Mouse (Mus musculus): ENCODE data around the gene Myo16. TPM values are rescaled to one million over a fixed set of nuclear protein-coding genes. Genes with fewer than 3 reads are reported as not detected.
A peak's percentile ranks its signal among the peaks of the same experiment; 100 is the strongest.

Gene Myo16
- 2.8 and 3.4 TPM in 2 replicates for polyA plus RNA-seq (2016; fragmentation: Nextera tagmentation; extraction: Ambion mirVana)

GRCm38 (mm10) chr8:10153611-10154438 lies at the start of gene Myo16:
Gene Myo16 (plus strand): TSS chr8:10153911.
- WGBS, result under 1% methylated on average over 61 of the region's 61 CpGs
- ATAC-seq (ENCODE audit: low FRiP score, low read depth), result peak; percentile 94
- Histone ChIP-seq H3K36me3 (no peaks in the 10 kb centered on the region), H3K27ac (no peak within 1 kb of the TSS), H3K4me3 (peak within 1 kb of the TSS; percentile 63), H3K9me3 (no peaks in the 10 kb centered on the region), H3K4me2 (replicated peaks) (peak within 1 kb of the TSS; percentile 79), H3K4me1 (peaks cover 5% of the 10 kb centered on the region), H3K27me3 (replicated peaks) (peaks cover 20% of the 10 kb centered on the region), H3K9ac (peak within 1 kb of the TSS; percentile 72)

DNA sequence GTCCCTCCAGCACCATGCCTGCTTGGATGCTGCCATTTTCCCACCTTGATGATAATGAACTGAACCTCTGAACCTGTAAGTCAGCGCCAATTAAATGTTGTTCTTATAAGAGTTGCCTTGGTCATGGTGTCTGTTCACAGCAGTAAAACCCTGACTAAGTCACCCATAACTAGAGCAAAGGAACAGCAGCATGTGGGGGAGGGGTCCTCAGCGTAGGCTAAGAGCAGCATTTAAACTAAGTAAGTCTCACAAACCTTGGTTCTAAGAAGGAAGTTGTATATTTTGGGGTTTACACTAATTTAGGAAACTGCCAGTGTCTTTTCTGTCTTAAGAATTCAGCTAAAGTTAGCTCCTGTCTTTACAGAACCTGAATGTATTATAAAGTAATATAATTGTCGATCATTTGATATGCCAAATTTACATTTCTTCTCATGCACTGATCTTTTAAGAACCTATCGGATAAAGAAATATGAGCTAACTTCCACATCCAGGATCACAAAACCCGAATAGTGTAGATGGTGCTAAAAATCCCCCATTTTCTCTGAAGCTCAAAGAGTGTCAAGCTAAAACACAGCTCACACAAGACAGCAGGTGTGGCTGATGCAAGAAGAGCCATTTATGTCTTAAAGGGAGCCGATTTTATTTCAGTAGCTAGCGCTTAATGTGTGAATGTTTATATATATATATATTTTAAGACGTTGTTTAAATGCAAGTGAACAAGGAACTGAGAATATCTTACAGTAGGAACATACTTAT lies 45.0 kb upstream of the Myo16 start:
- H3K36me3 ChIP-seq, result no peaks in the 10 kb centered on the region
- no peak overlapping the region for H3K9ac ChIP-seq
- H3K27me3 ChIP-seq (replicated peaks), result no peaks in the 10 kb centered on the region
- H3K27ac ChIP-seq, result no peak overlapping the region
- H3K4me2 ChIP-seq (replicated peaks), result no peak overlapping the region
- no peak overlapping the region for H3K4me3 ChIP-seq
- WGBS, result 89% methylated on average over 8 of the region's 8 CpGs
- no peaks in the 10 kb centered on the region for H3K4me1 ChIP-seq
- H3K9me3 ChIP-seq, result no peaks in the 10 kb centered on the region
- no peak for ATAC-seq (ENCODE audit: low FRiP score, low read depth)

- H3K27me3 ChIP-seq (replicated peaks), result no peaks in the 10 kb centered on the region
- no peaks in the 10 kb centered on the region for H3K36me3 ChIP-seq
- no peaks in the 10 kb centered on the region for H3K9me3 ChIP-seq
- ATAC-seq (ENCODE audit: low FRiP score, low read depth), result no peak
- no peak overlapping the region for H3K4me3 ChIP-seq
- H3K4me1 ChIP-seq, result no peaks in the 10 kb centered on the region
- H3K9ac ChIP-seq, result no peak overlapping the region
- H3K4me2 ChIP-seq (replicated peaks), result no peak overlapping the region
- 73% methylated on average over 5 of the region's 5 CpGs for WGBS
- no peak overlapping the region for H3K27ac ChIP-seq
Measured at GRCm38 (mm10) chr8:10122749-10123148, 31.0 kb upstream of the Myo16 start.

DNA sequence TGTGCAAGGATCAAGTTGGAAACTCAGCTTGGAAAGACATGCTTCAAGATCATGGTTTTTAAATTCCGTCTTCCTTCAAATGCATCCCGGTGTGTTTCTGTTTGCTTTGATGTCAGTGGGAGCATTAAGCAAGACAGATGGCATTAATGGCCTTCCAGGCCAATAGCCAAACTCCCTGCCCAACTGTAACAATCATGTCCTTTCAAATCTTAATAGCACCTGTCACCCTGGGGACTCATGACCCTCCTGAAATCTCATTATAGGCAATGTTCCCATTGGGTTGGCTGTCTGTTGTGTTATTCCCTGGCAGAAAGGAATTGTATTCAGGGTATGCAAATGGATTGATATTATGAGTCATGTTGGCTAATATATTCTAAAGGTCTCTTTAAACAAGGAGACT lies 30.3 kb upstream of the Myo16 start:
- Histone ChIP-seq H3K9me3 (no peaks in the 10 kb centered on the region), H3K27ac (no peak overlapping the region), H3K9ac (no peak overlapping the region), H3K4me3 (no peak overlapping the region), H3K4me2 (replicated peaks) (no peak overlapping the region), H3K27me3 (replicated peaks) (no peaks in the 10 kb centered on the region), H3K4me1 (no peaks in the 10 kb centered on the region), H3K36me3 (no peaks in the 10 kb centered on the region)
- WGBS, result 39% methylated on average over 2 of the region's 2 CpGs
- peak; percentile 58; the same call in 1 of the 2 replicates for ATAC-seq (ENCODE audit: low FRiP score, low read depth)

- ATAC-seq (ENCODE audit: low FRiP score, low read depth), result no peak
- no peak overlapping the region for H3K4me3 ChIP-seq
- H3K27me3 ChIP-seq (replicated peaks), result no peaks in the 10 kb centered on the region
- H3K27ac ChIP-seq, result no peak overlapping the region
- H3K36me3 ChIP-seq, result no peaks in the 10 kb centered on the region
- 84% methylated on average over 4 of the region's 4 CpGs for WGBS
- H3K9me3 ChIP-seq, result no peaks in the 10 kb centered on the region
- no peak overlapping the region for H3K4me2 ChIP-seq (replicated peaks)
- H3K4me1 ChIP-seq, result no peaks in the 10 kb centered on the region
- no peak overlapping the region for H3K9ac ChIP-seq
Measured at GRCm38 (mm10) chr8:10125684-10126083, 28.0 kb upstream of the Myo16 start.

DNA sequence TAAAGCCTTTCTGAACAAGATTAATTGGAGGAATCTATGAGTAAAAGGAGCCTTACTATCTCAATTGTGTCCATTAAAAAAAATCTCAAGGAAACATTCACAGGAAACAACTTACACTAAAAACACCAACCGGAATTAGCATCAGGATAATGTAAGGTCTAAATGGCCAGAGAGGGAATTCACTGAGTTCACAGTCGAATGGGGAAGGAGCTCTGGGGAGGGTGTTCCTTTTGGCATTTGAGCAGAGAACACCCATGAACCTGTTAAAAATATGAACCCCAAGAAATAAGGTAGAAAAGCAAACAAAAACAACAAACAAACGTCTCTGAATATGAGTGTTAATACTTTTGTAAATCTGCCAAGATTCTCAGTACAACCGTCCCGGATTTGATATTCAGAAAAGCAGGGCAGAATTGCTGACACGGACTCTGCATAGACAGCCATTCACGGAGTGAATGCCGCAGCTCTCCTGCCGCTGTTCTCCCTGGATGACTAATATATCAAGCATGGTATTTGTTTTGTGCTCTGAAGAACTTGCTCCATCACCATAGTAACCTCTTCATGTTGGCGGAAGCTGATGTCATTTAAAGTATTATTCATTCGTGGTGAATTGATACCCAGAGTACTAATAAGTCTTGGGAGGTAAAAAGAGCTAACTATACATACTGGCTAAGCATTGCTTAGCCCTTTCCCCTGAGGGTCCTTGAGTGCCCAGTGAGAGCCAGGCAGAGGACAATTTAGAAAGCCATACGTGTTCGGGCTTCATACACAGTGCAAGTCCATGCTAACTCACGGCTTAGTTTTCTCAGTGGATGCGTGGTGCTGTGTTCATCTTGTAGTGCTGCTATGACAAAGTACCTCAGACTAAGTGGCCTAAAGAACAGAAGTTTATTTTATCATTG lies 22.9 kb upstream of the Myo16 start:
- no peak overlapping the region for H3K27ac ChIP-seq
- no peaks in the 10 kb centered on the region for H3K36me3 ChIP-seq
- peaks cover 6% of the 10 kb centered on the region; the same call in 1 of the 2 replicates for H3K4me1 ChIP-seq
- no peak overlapping the region for H3K4me3 ChIP-seq
- 0 out of 2 replicates have a peak overlapping the region, but pooled peaks have one; percentile 15 for H3K4me2 ChIP-seq (replicated peaks)
- WGBS, result 42% methylated on average over 15 of the region's 15 CpGs
- H3K9ac ChIP-seq, result no peak overlapping the region
- ATAC-seq (ENCODE audit: low FRiP score, low read depth), result peak; percentile 41; the same call in 1 of the 2 replicates
- no peaks in the 10 kb centered on the region for H3K27me3 ChIP-seq (replicated peaks)
- H3K9me3 ChIP-seq, result no peaks in the 10 kb centered on the region

DNA sequence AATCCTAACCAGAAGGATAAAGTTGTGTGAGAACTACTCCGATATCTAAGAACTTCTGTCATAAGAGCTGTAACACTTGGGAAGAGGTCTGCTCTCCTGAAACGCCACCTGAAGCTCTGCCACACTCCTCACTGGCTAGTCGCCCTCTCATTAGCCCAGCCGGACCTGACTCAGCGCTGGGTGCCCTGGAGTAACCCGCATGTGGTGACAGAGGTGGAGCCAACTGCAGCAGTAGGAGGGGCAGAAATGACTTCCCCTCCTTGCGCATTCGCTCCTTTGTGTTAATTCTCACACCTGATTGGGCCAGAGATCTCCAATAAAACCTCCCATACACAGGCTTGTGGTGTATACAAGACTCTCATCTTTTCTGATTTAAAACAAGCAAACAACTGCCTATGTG lies 14.2 kb upstream of the Myo16 start:
- no peak overlapping the region for H3K9ac ChIP-seq
- 33% methylated on average over 8 of the region's 8 CpGs for WGBS
- H3K27ac ChIP-seq, result no peak overlapping the region
- no peak overlapping the region for H3K4me3 ChIP-seq
- ATAC-seq (ENCODE audit: low FRiP score, low read depth), result no peak
- H3K9me3 ChIP-seq, result no peaks in the 10 kb centered on the region
- no peak overlapping the region for H3K4me2 ChIP-seq (replicated peaks)
- no peaks in the 10 kb centered on the region for H3K27me3 ChIP-seq (replicated peaks)
- H3K4me1 ChIP-seq, result no peaks in the 10 kb centered on the region
- no peaks in the 10 kb centered on the region for H3K36me3 ChIP-seq

DNA sequence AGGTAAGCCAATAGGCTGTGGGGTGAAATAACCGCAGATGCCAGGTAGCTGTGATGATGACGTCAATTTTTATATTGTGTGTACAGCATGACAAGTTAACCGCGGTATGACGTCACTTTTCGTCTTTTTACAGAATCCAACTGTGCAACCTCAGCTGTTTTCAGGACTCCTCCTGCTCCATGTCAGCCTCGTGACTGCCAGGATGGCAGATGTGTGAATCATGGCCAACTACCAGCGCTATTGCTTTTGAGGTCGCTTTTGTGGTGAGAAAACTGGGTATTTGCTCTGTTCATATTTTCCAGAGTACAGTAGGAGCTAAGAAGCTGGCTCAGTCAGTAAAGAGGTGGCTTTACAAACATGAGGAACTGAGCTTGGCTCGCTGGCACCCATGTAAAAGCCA lies 9.8 kb upstream of the Myo16 start:
- Histone ChIP-seq H3K9me3 (no peaks in the 10 kb centered on the region), H3K36me3 (no peaks in the 10 kb centered on the region), H3K9ac (no peak overlapping the region), H3K4me2 (replicated peaks) (no peak overlapping the region), H3K4me1 (no peaks in the 10 kb centered on the region), H3K4me3 (no peak overlapping the region), H3K27ac (no peak overlapping the region), H3K27me3 (replicated peaks) (no peaks in the 10 kb centered on the region)
- no peak for ATAC-seq (ENCODE audit: low FRiP score, low read depth)
- WGBS, result 93% methylated on average over 10 of the region's 10 CpGs

DNA sequence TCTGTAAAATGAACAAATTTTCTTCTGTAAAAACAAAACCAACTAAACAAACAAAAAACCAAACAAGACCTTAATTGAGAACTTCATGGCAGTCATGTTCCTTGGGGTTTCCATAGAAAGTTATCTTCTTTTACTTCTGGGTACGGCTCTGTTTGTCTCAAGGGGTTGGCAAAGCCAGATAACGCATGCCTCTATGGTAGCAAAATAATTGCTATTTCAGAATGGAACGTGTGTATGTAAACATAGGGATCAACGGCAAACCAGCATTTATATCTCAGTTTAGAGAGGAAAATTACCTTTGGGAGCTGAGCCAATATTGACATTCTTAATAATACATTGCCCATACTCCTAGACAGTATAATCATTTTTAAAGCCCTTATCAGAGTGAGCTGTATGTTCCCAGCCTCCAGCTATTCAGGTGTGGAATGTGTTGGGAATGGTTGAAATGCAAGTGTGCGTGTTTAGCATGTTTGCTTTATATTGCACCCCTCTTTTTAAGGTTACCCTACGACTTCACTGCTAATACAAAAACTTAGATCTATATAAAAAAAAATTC lies 1.9 kb upstream of the Myo16 start:
- WGBS, result 90% methylated on average over 6 of the region's 6 CpGs
- peaks cover 5% of the 10 kb centered on the region for H3K4me1 ChIP-seq

GRCm38 (mm10) chr8:10154439-10154745 lies 681 bp downstream of the Myo16 start:
- Histone ChIP-seq H3K36me3 (no peaks in the 10 kb centered on the region), H3K9ac (peak overlapping the region; percentile 72), H3K4me2 (replicated peaks) (peak overlapping the region; percentile 79), H3K27ac (no peak overlapping the region), H3K4me3 (peak overlapping the region; percentile 63), H3K4me1 (peaks cover 5% of the 10 kb centered on the region), H3K9me3 (no peaks in the 10 kb centered on the region), H3K27me3 (replicated peaks) (peaks cover 20% of the 10 kb centered on the region)
- WGBS, result 6% methylated on average over 4 of the region's 4 CpGs
- ATAC-seq (ENCODE audit: low FRiP score, low read depth), result no peak

More for the DNA sequence above, 1.9 kb upstream of the Myo16 start:
- Histone ChIP-seq H3K9me3 (no peaks in the 10 kb centered on the region), H3K27ac (no peak overlapping the region), H3K4me2 (replicated peaks) (no peak overlapping the region), H3K27me3 (replicated peaks) (peaks cover 20% of the 10 kb centered on the region), H3K9ac (no peak overlapping the region), H3K36me3 (no peaks in the 10 kb centered on the region), H3K4me3 (no peak overlapping the region)
- no peak for ATAC-seq (ENCODE audit: low FRiP score, low read depth)

- no peak for ATAC-seq (ENCODE audit: low FRiP score, low read depth)
- peaks cover 20% of the 10 kb centered on the region for H3K27me3 ChIP-seq (replicated peaks)
- H3K27ac ChIP-seq, result no peak overlapping the region
- H3K4me2 ChIP-seq (replicated peaks), result peak overlapping the region; percentile 79
- 97% methylated on average over 16 of the region's 16 CpGs for WGBS
- H3K4me1 ChIP-seq, result peaks cover 5% of the 10 kb centered on the region
- H3K4me3 ChIP-seq, result peak overlapping the region; percentile 63
- no peaks in the 10 kb centered on the region for H3K9me3 ChIP-seq
- H3K9ac ChIP-seq, result no peak overlapping the region
- no peaks in the 10 kb centered on the region for H3K36me3 ChIP-seq
Measured at GRCm38 (mm10) chr8:10155075-10155474, 1.4 kb downstream of the Myo16 start.
